Comparison of ENCODE assay signal across 19 mouse cellular contexts in the genomic region with DNA sequence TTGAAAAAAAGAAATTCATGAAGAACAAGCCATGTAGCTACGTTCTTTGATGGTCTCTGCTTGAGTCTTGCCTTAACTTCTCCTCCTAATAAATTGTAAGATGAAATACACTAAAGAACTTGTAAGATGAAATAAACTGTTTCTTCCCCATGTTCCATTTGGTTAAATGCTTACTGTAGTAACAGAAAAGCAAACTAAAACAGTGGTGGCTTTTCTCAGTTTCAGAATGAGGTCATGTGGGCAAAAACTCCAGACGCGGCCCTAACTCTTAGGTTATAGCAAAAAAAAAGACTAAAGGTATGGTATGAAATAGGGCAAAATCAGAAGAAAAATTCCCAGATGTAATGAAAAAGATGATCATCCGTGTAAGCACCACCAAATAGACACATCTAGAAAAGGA.
A peak's percentile ranks its signal among the peaks of the same experiment; 100 is the strongest.
DNase-seq lines count a peak whose midpoint lies in the region; ATAC-seq and TF ChIP-seq lines count a peak whose summit lies in the region.
"Had no signal": no experiment of that assay in that cellular context is flagged by ENCODE, and none has a peak within 500 bp of the region (broad histone marks: within the 10 kb centered on the region; RNA-seq: fewer than 3 reads in every experiment).

No protein-coding gene starts in this region.

- TF ChIP-seq RAD21 in CH12.LX (IDR thresholded peaks at IDR 0.05; ENCODE audit: low read depth, low read length): no peak

- H3K4me1 ChIP-seq in midbrain, embryonic 11.5 days (ENCODE audit: control insufficient read depth, insufficient read depth, low read length): no peaks in the 10 kb centered on the region
- no peaks in the 10 kb centered on the region for H3K4me1 ChIP-seq in midbrain, embryonic 13.5 days (replicated peaks)
- no peaks in the 10 kb centered on the region for H3K4me1 ChIP-seq in CH12.LX (ENCODE audit: control insufficient read depth in 1 of 2, insufficient read depth in 2 of 2)

- no peak overlapping the region for H3K4me3 ChIP-seq in midbrain, embryonic 11.5 days (ENCODE audit: low read depth, low read length)
- H3K4me3 ChIP-seq in midbrain, embryonic 13.5 days (replicated peaks): no peak overlapping the region
- H3K4me3 ChIP-seq in CH12.LX (replicated peaks in 1 of 3; ENCODE audit: low read depth in 2 of 3, low read length in 2 of 3, poor library complexity in 1 of 3): no peak overlapping the region

- peak; percentile 59 for DNase-seq in midbrain, embryonic 11.5 days (ENCODE audit: low spot score, missing footprints)
- no peak for DNase-seq in CH12.LX (ENCODE audit: extremely low read depth)
- no peak for DNase-seq in left cerebral cortex, postnatal 25 days (ENCODE audit: low spot score in 2 of 2)
- DNase-seq: adrenal gland, adult 2 months; adrenal gland, adult 8-10 months; adrenal gland, postnatal 10 days; adrenal gland, postnatal 14 days; adrenal gland, postnatal 25 days; adrenal gland, postnatal 36 days; B cell, adult 2 months; cerebellum, adult 11 months; cerebellum, adult 11-12 months; cerebellum, adult 18-20 months; cerebellum, adult 2 months had no signal

- no peak for TF ChIP-seq CTCF in CH12.LX (conservative IDR thresholded peaks at IDR 0.05 in 1 of 2, IDR thresholded peaks at IDR 0.05 in 1 of 2; ENCODE audit: low read depth in 2 of 2, low read length in 2 of 2)

- no peak for ATAC-seq in midbrain, embryonic 11.5 days (ENCODE audit: low FRiP score)
- ATAC-seq in midbrain, embryonic 13.5 days: no peak
- ATAC-seq: activated CD4-positive, CD25-positive, alpha-beta regulatory T cell, adult 4 months; CD4-positive, CD25-positive, alpha-beta regulatory T cell, adult 4 months; Patski had no signal

- H3K36me3 ChIP-seq in midbrain, embryonic 11.5 days (ENCODE audit: control insufficient read depth, insufficient read depth, low read length): no peaks in the 10 kb centered on the region
- H3K36me3 ChIP-seq in midbrain, embryonic 13.5 days: no peaks in the 10 kb centered on the region
- H3K36me3 ChIP-seq in CH12.LX (replicated peaks in 1 of 2; ENCODE audit: control insufficient read depth in 1 of 2, insufficient read depth in 1 of 2, low read length in 1 of 2): no peaks in the 10 kb centered on the region
- H3K36me3 ChIP-seq: G1E had no signal

- no peaks in the 10 kb centered on the region for H3K79me2 ChIP-seq in CH12.LX (replicated peaks; ENCODE audit: control insufficient read depth, extremely low read depth, insufficient read depth, poor library complexity, severe bottlenecking)

- TF ChIP-seq POLR2A in CH12.LX (IDR thresholded peaks at IDR 0.05; ENCODE audit: low read depth, low read length): no peak

- H3K27me3 ChIP-seq in midbrain, embryonic 11.5 days (ENCODE audit: control insufficient read depth, insufficient read depth, low read length): no peaks in the 10 kb centered on the region
- no peaks in the 10 kb centered on the region for H3K27me3 ChIP-seq in midbrain, embryonic 13.5 days
- H3K27me3 ChIP-seq in CH12.LX (replicated peaks): peaks cover 12% of the 10 kb centered on the region
- H3K27me3 ChIP-seq: Patski had no signal

- no peak overlapping the region for H3K27ac ChIP-seq in midbrain, embryonic 11.5 days (ENCODE audit: low read depth, low read length)
- no peak overlapping the region for H3K27ac ChIP-seq in midbrain, embryonic 13.5 days
- H3K27ac ChIP-seq in CH12.LX (ENCODE audit: insufficient read depth, low read depth): no peak overlapping the region

- no peaks in the 10 kb centered on the region for H3K9me3 ChIP-seq in midbrain, embryonic 11.5 days (ENCODE audit: control insufficient read depth, low read length)
- no peaks in the 10 kb centered on the region for H3K9me3 ChIP-seq in midbrain, embryonic 13.5 days
- no peaks in the 10 kb centered on the region for H3K9me3 ChIP-seq in CH12.LX (replicated peaks; ENCODE audit: low read length)

- WGBS in midbrain, embryonic 11.5 days: 85% methylated on average over 4 of the region's 4 CpGs
- WGBS in midbrain, embryonic 13.5 days: 93% methylated on average over 4 of the region's 4 CpGs

- dilution Hi-C loops in CH12.LX (cut with MboI; ENCODE audit: extremely low pct_ligation_motif_present, extremely low pct_unique_long_range_greater_than_20kb, low sequenced_read_pairs): no loop called here

- intact Hi-C loops in left cerebral cortex, postnatal 25 days (cut with DNase I): no loop called here

- H3K9ac ChIP-seq in midbrain, embryonic 11.5 days (ENCODE audit: low read length): no peak overlapping the region
- H3K9ac ChIP-seq in midbrain, embryonic 13.5 days (replicated peaks): no peak overlapping the region
- no peak overlapping the region for H3K9ac ChIP-seq in CH12.LX (ENCODE audit: insufficient read depth, low read depth)

- peak; percentile 45 for TF ChIP-seq EP300 in CH12.LX (IDR thresholded peaks at IDR 0.05; ENCODE audit: low read length)

- no peak overlapping the region for H3K4me2 ChIP-seq in midbrain, embryonic 11.5 days
- no peak overlapping the region for H3K4me2 ChIP-seq in midbrain, embryonic 13.5 days (replicated peaks)
- H3K4me2 ChIP-seq in CH12.LX (ENCODE audit: insufficient read depth, low read depth, poor library complexity, severe bottlenecking): no peak overlapping the region

- in situ Hi-C loops in CH12.LX (cut with MboI; ENCODE audit: low pct_ligation_motif_present, low pct_unique_long_range_greater_than_20kb, low sequenced_read_pairs): no loop called here

TF ChIP-seq in CH12.LX, 34 proteins besides CTCF, POLR2A, EP300 and RAD21:
- TF ChIP-seq ZNF384 (IDR thresholded peaks at IDR 0.05; ENCODE audit: low read depth, low read length) (0 out of 2 replicates have a peak, but pooled peaks have one; percentile 9), ZKSCAN1 (IDR thresholded peaks at IDR 0.05; ENCODE audit: borderline replicate concordance, low read depth, low read length) (no peak), JUN (IDR thresholded peaks at IDR 0.05; ENCODE audit: insufficient read depth, low read depth, low read length) (peak; percentile 77), JUND (conservative IDR thresholded peaks at IDR 0.05; ENCODE audit: low read depth, low read length) (peak; percentile 59; the same call in 1 of the 2 replicates), MEF2A (IDR thresholded peaks at IDR 0.05; ENCODE audit: borderline replicate concordance, low read depth, low read length) (no peak), IRF4 (IDR thresholded peaks at IDR 0.05; ENCODE audit: low read depth, low read length) (peak; percentile 38; the same call in 1 of the 2 replicates), E2F4 (IDR thresholded peaks at IDR 0.05; ENCODE audit: insufficient replicate concordance, low read depth, low read length) (no peak), USF1 (IDR thresholded peaks at IDR 0.05; ENCODE audit: low read depth, low read length) (no peak)
TF ChIP-seq in CH12.LX: peak in this region for 4.
